Mouse (Mus musculus) mature B cell (primary cell): ENCODE results near the gene Nebl.

ENCODE experiments used
- in situ Hi-C: fragments of 300-500 bp; cut with MboI; formaldehyde crosslinking; loops from 2 replicates; pipeline ENCODE4 v1.14.3; 2019

The Nebl gene

DNA sequence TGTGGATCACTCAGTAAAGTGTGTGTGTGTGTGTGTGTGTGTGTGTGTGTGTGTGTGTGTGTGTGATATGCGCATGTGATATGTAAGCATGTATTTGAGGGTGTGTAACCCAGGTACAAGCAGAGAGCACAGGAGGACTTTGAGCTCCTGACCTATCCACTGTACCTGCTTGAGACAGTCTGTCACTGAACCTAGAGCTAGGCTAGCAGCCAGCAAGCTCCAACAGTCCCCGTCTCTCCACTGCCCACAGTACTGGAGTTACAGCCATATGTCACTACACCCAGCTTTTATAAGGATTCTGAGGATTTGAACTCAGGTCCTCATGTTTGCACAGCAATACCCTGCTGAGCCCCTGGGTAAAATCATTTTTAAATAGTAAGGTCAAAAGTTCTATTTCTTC, 215.6 kb downstream of the Nebl start:
- in situ Hi-C loops: no loop called here

DNA sequence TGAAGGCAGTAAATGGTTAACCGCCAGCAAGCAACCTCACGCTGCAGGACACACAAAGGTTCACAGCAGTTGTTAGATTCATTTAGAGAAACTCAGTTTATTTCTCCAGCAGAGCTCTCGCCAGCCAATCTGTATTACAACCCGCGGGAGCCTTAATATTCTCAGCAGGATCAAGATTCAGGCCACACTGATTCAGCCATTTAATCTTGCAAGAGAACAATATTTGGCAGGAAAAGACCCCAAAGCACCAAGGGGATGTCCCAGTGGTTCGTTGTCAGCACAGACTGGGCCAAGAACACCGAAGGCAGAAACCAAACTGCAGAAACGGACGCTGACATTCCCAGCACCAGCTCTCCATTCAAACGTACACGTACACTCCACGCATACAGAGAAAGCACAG, 216.5 kb downstream of the Nebl start:
- in situ Hi-C loops: no loop called here

GRCm38 (mm10) chr2:17509942-17510341, 221.3 kb downstream of the Nebl start:
- in situ Hi-C loops: no loop called here

- in situ Hi-C loops: no loop called here
Observed at GRCm38 (mm10) chr2:17507362-17507761, 223.9 kb downstream of the Nebl start.

DNA sequence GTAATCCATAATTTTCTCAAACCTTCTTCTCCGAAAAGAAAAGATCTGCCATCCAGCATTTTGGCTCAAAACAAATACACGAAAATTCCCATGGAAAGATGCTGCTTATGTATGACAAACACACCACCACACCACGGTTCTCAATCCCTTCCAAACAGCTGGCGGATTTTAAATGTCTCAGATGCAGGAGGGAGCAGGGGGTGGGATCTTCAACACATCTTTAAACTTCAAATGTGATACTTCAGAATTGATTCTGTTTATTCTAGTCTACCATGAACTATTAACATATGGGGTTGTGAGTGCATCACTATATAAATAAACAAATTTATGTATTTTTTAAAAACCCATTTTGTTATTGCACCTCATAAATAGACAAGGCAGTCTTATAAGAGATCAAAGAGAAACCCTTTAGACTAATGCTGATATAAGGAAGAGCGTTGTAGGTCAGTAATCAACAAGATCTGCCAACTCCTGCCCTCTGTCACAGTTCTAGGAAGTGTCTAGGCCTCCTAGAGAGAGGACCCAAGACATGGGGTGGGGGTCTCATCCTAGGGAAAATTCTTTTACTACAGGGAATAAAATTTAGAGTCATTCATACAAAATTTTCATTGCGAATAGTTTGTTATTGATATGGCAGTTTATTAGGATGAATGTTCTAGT, 227.0 kb downstream of the Nebl start:
- in situ Hi-C loops: no loop called here

DNA sequence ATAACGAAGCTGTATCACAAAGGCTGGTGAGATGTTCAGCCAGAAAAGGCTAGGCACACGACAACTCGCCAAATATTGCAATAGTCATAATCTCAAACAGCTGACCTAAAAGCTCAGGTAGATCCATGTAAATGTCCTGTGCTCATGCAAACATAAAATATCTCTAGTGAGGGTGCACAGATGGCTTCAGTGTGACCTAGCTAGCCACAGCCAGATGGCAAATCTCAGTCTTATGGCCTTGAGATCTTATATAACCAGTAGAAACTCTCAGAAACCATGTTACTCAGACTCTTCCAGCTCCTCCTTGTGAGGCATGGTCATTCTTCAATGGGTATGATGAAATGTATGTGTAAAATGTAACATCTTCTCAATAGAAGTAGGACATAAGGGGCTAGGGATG, 230.2 kb downstream of the Nebl start:
- in situ Hi-C loops: no loop called here

- in situ Hi-C loops: no loop called here
Observed at GRCm38 (mm10) chr2:17465517-17466174, 265.6 kb downstream of the Nebl start.

DNA sequence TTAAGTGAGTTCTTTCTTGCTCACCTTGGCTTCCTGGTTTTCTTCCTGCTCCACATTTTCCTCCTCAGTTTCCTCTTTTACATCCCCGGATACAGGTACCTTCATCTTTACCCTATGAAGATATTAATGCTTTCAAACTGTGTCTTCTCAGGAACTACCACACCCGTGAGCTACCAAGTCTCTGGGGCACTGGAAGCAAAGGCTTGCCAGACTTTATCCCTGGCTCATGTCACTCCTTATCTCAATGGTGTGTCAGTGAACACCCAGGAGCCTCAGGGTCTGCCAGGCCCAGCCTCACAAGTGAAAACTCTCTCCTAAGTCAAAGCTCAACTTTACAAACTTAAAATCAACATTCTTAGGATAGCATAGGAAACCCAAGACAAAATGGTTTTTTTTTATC, 270.8 kb downstream of the Nebl start:
- in situ Hi-C loops: no loop called here

DNA sequence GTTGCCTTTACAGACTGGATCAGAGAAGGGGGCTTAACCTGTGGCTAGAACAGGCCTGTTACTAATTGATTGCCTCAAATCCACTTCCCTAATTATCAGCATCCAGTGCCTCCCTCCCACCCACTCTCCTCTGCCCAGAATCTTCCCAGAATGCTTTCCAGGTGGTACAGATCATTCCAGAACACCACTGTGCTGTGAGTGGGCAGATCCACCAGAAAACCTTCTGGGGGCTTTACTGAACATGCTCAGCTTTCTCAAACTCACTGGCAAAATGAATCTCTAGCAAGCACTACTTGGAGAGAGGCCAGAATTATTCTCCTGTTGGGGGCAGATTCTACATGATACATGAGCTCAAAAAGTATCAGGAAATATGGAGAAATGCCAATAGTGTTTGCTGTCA, 277.6 kb downstream of the Nebl start:
- in situ Hi-C loops: no loop called here

GRCm38 (mm10) chr2:17448341-17448740, 282.9 kb downstream of the Nebl start:
- in situ Hi-C loops: no loop called here

DNA sequence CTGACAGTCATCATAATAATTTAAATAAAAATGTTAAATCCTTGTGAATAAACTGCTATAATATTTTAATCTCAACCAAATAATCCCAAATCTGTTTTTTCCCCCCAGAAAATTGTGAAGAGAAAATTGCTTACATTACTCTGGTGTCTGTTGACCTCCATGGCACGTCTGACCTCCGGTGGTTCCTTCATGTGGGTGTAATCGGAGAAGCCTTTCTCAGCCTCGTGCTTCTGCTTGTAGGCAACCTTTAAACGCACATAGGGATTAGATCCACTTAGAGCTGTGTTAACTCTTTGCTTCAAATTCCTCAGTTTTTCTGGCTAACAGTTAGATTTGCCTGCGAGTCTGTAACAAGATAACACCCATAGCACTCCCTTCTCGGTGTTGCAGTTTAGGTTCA, 287.7 kb downstream of the Nebl start:
- in situ Hi-C loops: no loop called here

DNA sequence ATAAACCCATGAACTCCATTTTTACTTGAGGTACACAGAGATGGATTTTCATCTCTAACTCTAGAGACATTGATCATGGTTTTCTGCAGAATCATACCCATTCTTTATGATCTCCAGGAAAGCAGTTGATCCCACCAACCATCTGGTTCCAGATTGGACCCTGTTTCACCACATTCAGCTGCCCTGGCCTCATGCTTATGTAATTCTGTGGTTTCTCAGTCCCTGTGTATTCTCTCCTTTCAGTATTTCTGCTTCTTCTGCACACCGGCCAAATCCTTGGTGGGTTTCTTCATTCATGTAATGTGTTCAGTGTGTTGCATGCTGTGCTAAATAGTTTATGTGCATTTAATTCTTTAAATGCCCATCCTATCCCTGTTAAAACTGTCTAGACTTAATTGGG, 292.9 kb downstream of the Nebl start:
- in situ Hi-C loops: no loop called here

DNA sequence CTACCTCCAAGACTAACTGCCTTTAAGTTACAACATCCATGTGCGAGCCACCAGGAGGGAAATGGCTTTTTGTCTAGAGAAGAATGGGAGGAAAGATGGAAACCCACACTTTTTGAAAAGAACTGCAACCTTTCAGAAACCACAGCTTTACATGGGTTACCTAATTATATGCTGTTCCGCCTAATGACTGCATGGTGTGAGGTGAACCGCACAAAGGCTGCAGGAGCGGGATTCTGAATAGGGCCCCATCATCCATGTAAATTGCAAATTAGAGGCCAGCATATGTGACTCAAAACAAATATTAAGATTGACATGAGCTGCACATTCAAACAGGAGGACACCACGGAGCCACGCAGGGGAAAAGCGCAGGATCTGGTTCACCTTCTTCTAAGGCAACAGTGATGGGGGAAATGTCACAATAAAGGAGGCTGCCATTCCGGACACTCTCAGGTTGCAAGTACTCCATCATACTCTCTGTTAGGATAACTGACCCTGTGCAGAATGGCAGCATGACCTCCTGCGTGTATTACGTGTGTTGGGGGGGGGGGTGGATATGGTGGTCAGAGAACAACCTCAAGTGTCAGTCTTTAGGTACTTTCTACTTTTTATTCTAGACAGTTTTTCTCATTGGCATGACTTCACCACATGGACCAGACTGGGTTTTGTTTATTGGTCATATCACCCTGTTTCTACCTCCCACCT, 294.4 kb downstream of the Nebl start:
- in situ Hi-C loops: no loop called here

- in situ Hi-C loops: no loop called here
Observed at GRCm38 (mm10) chr2:17435217-17435616, 296.0 kb downstream of the Nebl start.

DNA sequence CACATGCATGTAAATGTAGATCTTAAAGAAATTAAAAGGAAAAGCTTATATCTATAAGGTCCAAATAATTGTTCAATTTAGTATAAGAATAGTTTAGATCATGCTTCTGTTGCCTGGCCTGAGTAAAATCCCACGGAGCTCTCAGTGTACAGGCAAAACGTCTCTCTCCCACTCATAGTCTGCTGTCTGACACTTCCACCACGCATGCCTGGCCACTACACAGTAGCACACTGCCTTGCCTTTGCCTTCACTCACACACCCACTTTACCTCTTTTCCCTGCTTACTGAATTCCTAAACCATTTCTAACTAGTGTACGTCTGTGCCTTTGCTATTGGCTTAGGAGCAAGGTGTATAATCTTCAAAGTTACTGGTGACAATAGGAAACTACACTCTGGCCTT, 302.2 kb downstream of the Nebl start:
- in situ Hi-C loops: no loop called here

GRCm38 (mm10) chr2:17428156-17428555, 303.1 kb downstream of the Nebl start:
- in situ Hi-C loops: no loop called here

GRCm38 (mm10) chr2:17422967-17423366, 308.3 kb downstream of the Nebl start:
- in situ Hi-C loops: no loop called here

DNA sequence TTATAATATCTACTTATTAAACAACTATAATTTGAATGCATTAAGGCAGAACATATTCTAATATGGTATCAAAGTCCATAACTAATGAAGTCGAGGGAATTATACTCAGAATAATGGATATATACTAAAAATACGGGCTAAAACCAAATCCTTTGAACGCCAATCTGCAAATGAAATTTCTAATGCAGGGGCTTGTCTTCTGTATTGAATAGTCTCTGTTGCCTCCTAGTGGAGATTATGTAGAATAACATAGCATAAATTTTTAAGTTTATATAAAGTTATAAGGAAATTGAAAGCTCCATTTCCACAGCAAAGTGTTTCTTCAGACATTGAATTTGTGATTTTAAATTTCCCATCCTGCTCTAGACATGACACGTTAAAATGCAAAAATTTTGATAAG, 315.9 kb downstream of the Nebl start:
- in situ Hi-C loops: no loop called here

GRCm38 (mm10) chr2:17414324-17414723, 316.9 kb downstream of the Nebl start:
- in situ Hi-C loops: no loop called here

DNA sequence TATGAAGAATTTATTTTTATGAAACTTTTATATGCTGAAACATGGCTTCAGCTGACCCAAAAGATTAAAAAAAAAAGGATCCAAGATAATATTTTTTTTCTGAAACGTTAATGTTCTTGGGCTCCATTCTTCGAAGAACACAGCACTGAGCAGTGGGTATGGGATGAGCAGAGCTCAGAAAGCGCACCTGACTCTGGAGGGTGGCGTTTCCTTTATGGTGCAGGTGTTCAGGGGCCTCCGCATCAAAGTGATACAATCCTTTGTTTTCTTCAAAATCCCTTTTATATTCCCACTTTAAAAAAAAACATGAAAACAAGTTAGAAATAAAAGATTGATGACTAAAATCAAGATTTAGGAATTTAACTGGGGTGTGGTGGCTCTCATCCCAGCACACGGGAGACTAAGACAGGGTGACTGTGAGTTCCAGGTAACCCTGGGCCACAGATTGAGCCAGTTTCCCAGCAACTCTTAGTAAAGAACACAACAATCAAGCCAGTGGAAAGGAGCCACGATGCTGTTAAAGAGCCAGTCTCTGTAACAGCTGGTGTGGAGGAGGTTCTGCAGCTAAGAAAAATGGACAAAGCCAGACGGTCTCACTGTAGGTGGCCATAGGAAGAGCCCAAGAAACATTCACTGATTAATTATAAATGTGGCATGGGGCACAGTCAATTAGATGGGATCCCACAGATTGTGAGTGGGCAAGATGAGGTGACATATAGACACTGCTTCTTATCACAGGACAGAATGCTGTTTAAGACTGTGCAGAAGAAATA, 317.6 kb downstream of the Nebl start:
- in situ Hi-C loops: no loop called here

- in situ Hi-C loops: no loop called here
Observed at GRCm38 (mm10) chr2:17409276-17409675, 322.0 kb downstream of the Nebl start.

DNA sequence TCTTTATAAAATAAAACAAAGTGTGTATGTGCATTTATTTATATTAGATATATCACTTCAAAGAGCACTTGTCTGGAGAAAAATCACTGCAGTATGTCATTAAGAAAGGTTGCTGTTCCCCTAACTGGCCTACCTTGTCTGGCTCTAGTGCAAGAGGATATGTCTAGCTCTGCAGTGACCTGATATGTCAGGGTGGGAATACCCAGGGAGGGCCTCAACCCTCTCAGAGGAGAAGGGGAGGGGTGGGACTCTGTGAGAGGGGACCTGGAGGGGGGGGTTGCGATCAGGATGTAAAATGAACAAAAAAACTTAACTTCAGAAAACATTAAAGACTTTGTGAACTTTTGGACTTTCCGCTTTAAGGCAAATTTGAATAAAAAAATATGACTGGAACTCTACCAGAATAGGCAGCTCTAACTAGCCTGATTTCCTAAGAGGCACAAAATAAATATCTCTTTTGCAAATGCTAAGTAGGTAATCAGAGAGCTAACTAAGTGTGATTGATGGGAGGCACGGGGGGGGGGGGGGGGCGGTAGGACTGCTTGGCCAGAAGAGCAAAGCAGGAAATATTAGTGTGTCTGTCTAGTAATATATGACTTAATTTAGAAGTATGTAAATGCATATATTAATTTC, 325.2 kb downstream of the Nebl start:
- in situ Hi-C loops: no loop called here
